Mouse (Mus musculus) macrophage (primary cell): ENCODE results near the gene Nars2. TPM values are rescaled to one million over a fixed set of nuclear protein-coding genes. Genes with fewer than 3 reads are reported as not detected.

Experiments
- polyA plus RNA-seq: library from polyadenylated mRNA; stranded (reverse); fragments of 250-400 nt; gene quantifications from 3 replicates; pipeline ENCODE4 v1.2.4, GENCODE M21; 2018; ENCODE audit warnings: inconsistent platforms

Gene Nars2
- polyA plus RNA-seq, 1 experiment from 2014 or later, result 3.4 TPM

Other genes starting within 250 kb of the Nars2 start
- gene Gab2, start 130.1 kb downstream of the Nars2 start, polyA plus RNA-seq, result 32.5 to 68.4 TPM (median 36.6 TPM) in 3 replicates